Mouse (Mus musculus): Measurements from ENCODE around the gene Moap1. TPM values are rescaled to one million over a fixed set of nuclear protein-coding genes. Genes with fewer than 3 reads are reported as not detected.

The Moap1 gene
- 1 to 10 TPM; 5.8 to 6.1 TPM for total RNA-seq (2023)

GRCm38 (mm10) chr12:102743589-102744574 is at the start of gene Moap1, which contains the start of gene Tmem251:
Moap1 (minus strand) TSS chr12:102743661.
Tmem251 (plus strand) TSS chr12:102743762.

GRCm38 (mm10) chr12:102758403-102758756 is 14.9 kb upstream of the Moap1 start, which contains the start of gene Gm20604:
Gm20604 (minus strand) TSS chr12:102758672.

GRCm38 (mm10) chr12:102757689-102758402 is 14.4 kb upstream of the Moap1 start, which contains the start of the genes Gm28051, Gon7 and Ubr7:
Gm28051 (minus strand) TSS chr12:102757765.
Gon7 (minus strand) TSS chr12:102757803.
Ubr7 (plus strand) TSS chr12:102757967.

GRCm38 (mm10) chr12:102704457-102705198 is 38.8 kb downstream of the Moap1 start, which contains the start of gene Itpk1:
Itpk1 (minus strand) TSS chr12:102704930.

Other genes with a start within 250 kb of the Moap1 start
- gene Chga, start 188.7 kb downstream of the Moap1 start, total RNA-seq (2023) = not detected
- 10 to 100 TPM; 73.8 to 80.6 TPM for gene Itpk1, start 38.7 kb downstream of the Moap1 start, total RNA-seq (2023)
- 10 to 100 TPM; 10.5 to 10.9 TPM for gene Tmem251, start 101 bp upstream of the Moap1 start, total RNA-seq (2023)
- 1 to 10 TPM in 1 of 2 experiments, not detected in 1; 3.6 TPM for gene Gm28051, start 14.1 kb upstream of the Moap1 start, total RNA-seq (2023)
- 10 to 100 TPM; 20.8 to 23.1 TPM for gene Gon7, start 14.1 kb upstream of the Moap1 start, total RNA-seq (2023)
- 10 to 100 TPM; 21.2 to 21.8 TPM for gene Ubr7, start 14.3 kb upstream of the Moap1 start, total RNA-seq (2023)
- 1 to 10 TPM; 3.9 to 4.7 TPM for gene Gm20604, start 15.0 kb upstream of the Moap1 start, total RNA-seq (2023)
- gene Btbd7, start 134.8 kb upstream of the Moap1 start, total RNA-seq (2023) = 10 to 100 TPM; 55.0 to 64.7 TPM
- not detected for gene Cox8c, start 155.7 kb upstream of the Moap1 start, total RNA-seq (2023)
- gene Unc79, start 205.2 kb upstream of the Moap1 start, total RNA-seq (2023) = not detected